Mouse (Mus musculus): ENCODE measurements at regions not wholly inside any gene's neighbourhood (a gene's known extent, or its start where the extent isn't known, plus 50 kb on each side); places are given as distances from the start of the nearest gene placed in this dataset.

GRCm38 (mm10) chr15:93650981-93651757 is 55.5 kb upstream of the Prickle1 start:
- in situ Hi-C loops (cut with MboI, MseI) = no loop called here

GRCm38 (mm10) chr15:93650009-93650522 is 54.4 kb upstream of the Prickle1 start:
- in situ Hi-C loops (cut with MboI, MseI) = no loop called here

- in situ Hi-C loops (cut with MboI, MseI) = no loop called here
Measured at GRCm38 (mm10) chr15:93648646-93649045, 53.0 kb upstream of the Prickle1 start.

- in situ Hi-C loops (cut with MboI, MseI) = no loop called here
Measured at GRCm38 (mm10) chr15:93646820-93647219, 51.1 kb upstream of the Prickle1 start.

- in situ Hi-C loops (cut with MboI, MseI) = no loop called here
Measured at GRCm38 (mm10) chr15:93645950-93646349, 50.3 kb upstream of the Prickle1 start.
